Mouse (Mus musculus) heart, postnatal 0 days (tissue): ENCODE measurements around the gene Dlx4.

ENCODE experiments used
- CTCF ChIP-seq: IDR thresholded peaks from 2 replicates; pipeline ENCODE4 v1.5.1; 2016; ENCODE audit warnings: antibody characterized with exemption, control low read depth, low read depth
- EP300 ChIP-seq: IDR thresholded peaks from 2 replicates; pipeline ENCODE4 v1.6.1; 2016; ENCODE audit warnings: antibody characterized with exemption, low read depth

- no peak for TF ChIP-seq CTCF
- no peak for TF ChIP-seq EP300
Observed at GRCm38 (mm10) chr11:95137281-95137680, 8.8 kb downstream of the Dlx4 start.
